Mouse (Mus musculus): ENCODE data around the gene Nin.

DNA sequence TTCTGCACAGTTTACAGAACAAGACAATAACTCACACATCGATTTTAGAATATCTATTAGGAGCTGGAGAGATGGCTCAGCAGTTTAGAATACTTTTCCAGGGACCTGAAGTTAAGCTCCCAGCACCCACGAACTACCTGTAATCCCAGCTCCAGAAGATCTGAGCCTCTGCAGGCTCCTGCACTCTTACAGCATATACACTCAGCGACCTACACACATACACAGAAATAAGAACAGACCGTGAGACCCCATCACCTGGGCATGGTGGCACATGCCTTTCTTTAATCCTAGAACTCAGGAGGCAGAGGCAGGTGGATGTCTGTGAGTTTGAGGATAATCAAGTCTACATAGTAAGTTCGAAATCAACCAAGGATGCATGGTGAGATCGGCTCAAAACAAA, 32.1 kb upstream of the Nin start:
- TF ChIP-seq ZC3H11A (IDR thresholded peaks at IDR 0.05; ENCODE audit: borderline replicate concordance, low read depth, low read length) (no peak), MAFK (IDR thresholded peaks at IDR 0.05; ENCODE audit: insufficient read depth, low read depth, low read length) (no peak), HCFC1 (IDR thresholded peaks at IDR 0.05; ENCODE audit: borderline replicate concordance, insufficient read depth, low read length) (no peak), ZNF384 (IDR thresholded peaks at IDR 0.05; ENCODE audit: low read depth, low read length) (no peak)
